Mouse (Mus musculus) NIH3T3 (cell line): Measurements from ENCODE around the gene Nr1d1.

ENCODE experiments used
- DNase-seq: peaks from one replicate; pipeline ENCODE4 v3.0.0-alpha.2; 2012; ENCODE audit warnings: low read depth

Nr1d1 gene

DNA sequence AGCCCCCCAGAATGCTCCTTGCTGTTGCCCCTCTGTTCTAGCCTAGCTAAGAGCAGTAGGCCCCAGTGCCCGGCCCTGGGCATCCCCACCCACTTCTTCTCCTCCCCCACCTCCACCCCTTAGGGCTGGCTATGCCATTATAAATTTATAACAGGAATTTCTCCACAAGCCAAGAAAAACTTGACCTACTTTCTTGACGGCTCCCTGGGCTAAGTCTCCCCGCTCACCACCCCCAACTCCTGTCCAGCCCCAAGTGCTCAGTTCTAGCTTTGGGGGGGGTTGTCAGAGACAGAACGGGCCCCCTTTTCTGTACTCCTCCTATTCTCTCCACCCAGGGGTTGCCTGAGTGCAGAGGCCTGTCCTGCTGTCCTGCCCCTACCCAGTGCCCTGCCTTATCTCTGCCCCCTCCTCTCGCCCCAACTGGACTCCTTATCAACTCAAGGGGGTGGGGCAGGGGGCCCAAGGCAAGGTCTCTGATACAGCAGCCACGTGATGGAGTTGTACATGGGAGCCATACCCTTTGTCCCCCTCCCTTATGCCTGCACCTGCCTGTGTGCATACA, 23.8 kb downstream of the Nr1d1 start:
- DNase-seq: peak; percentile 58

DNA sequence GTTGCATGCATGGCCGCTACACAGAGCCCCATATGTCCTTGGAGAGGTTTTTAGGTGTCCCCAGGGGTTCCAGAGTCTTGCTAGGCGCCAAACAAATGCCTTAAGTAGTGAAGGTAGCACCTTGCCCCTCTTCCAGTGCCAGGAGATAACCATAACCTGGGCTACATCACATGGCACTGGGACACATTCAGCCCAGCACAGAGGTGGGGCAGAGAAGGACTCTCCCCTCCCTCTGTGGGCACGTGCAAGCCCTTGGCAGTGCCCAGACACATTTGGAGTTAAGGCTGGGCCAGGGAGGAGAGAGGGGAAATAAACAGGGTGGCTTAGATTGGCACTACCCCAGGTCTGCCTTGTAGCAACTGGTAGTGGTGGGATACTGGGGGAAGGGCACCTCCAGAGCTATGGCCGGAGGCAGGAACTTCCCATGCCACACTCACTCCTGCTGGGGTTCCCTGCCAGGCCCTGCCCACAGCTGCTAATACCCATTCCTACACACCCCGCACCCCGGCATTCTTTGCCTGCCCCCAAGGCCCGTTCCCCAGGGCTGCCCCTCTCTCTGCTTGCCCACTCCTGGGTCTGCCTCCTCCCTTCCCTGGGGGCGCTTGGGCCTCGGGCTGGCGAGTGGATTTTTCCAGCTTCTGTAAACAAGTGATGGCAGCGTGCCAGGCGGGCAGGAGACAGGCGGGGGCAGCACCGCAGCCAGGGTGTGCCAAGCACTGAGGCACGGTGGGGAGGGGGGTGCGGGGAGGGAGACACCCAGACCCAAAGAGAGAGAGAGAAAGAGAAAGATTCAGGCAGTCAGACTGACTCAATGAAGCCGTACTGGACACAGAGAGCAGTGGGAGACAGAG, 24.6 kb downstream of the Nr1d1 start:
- peak; percentile 81 for DNase-seq

DNA sequence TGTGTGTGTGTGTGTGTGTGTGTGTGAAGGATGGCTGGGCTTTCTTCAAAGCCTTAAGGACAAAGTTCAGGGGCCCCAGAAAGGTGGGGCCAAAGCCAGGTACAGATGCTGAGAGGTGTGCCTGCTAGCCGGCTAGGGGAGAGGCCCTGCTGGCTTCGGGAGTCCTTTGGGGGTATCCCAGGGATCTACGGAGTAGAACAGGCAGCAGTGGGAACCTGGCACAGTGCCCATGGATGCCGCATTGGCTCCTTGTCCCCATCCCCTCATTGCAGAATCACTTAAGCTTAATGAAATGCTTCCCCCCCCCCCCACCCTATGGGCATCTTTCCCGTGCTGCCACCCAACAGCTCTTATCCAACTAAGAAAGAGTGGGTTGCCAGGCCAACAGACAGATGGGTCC, 25.4 kb downstream of the Nr1d1 start:
- no peak for DNase-seq

DNA sequence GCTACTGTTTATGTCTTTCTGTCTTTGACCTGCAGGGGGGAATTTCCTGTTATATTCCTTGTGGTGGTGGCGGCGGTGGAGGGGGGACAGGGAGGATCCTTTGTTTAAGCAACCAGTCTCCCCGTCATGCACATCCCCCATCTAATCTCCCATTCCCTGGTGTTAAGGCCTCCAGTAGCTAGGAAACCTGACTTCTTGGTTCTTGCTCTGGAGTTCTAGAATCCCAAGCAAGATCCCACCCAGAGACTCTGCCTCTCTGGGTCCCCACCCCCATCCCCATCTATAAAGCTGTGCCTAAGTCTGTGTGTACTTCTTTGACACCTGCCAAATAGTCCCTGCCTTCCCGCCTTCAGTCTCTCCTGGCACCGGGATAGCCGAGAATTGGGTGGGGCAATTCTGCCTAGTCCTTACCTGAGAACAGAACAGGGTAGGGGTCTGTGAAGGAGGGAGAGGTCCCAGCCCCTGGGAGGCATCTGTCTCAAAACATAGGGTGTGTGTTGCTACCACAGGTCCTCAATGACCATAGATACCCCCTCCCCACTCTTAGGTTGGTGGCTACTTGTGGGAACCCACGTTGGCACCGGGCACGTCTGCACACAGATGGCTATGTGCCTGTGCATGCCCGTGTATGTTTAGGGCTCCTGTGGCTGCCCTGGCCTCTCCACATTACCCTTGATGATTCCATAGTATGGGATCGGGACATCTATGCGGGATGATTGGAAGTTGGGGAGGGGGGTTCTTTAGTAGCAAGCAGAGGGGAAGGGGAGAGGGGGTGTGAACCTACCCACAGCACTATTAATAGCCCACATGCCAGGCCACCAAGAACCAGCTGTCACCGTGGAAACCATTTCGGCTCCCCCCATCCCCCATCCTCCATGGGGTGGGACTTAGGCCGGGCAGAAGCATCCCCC, 26.4 kb downstream of the Nr1d1 start:
- no peak for DNase-seq

DNA sequence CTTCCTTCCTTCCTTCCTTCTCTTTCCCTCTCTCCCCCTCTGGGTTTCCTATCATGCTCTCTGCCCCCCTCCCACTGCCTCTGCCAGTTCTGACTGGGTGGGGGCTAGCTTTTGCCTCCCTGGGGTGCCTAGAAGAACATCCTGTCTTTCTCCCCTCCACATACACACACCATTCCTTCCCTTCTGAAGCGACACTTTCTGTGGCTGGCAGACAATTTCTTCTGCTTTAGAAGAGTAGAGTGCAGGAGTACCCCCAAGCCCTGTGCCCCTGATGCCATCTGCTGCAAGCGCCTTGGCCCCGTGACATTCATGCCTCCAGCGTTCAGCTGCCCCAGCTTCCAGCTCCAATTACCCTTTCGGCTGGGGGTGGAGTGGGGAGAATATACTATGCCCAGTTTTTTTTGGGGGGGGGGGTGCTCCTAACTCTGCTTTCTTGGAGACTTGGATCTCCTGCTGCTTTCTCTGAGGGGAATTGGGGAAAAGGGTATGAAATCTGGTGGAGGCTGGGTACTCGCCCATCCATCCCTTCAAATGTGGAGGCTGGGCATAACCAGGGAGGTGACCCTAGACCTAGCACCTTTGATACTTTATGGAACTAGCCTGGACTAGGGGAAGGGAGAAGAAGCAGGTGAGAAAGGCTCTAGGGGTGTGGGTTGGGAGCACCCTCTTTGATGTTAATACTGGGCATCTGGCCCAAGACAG, 27.2 kb downstream of the Nr1d1 start:
- DNase-seq: no peak

DNA sequence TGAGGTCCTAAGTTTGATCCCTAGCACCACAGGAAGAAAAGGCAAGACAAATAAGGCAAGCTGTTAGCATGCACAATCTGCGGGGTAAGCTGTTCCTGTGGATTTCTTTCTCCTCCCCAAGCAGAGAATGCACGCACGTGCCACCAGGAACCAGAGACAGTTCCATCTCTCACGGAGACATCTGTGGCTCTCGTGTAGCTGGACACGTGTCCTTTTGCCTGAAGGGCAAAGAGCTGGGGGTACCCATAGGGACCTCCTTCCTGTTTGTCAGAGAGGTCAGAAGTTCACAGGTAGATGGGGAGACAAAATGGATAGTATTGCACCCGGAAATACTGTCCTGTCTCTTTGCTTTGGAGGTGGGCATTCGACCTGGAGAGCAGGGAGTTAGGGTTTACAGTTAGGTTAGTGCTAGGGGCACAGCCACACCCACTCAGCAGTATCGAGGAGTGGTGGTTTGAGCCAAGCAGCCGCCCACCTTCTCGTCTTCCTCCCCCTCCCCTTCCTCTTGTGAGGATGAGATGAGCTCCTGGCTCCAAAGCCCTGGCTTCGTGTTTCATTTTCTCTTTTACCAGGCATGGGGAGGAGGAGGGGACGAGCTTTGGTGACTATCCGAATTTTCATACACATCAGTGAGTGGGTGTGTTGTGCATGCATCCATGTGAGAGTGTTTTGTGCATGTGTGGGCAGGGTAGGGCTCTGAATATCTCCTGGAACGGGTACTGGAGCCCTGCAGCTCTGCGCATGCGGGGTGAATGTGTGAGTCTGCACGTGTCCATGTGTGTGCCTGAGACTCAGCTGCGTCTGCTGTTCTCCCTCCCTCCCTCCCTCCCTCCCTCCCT, 28.1 kb downstream of the Nr1d1 start:
- DNase-seq: peak; percentile 91

DNA sequence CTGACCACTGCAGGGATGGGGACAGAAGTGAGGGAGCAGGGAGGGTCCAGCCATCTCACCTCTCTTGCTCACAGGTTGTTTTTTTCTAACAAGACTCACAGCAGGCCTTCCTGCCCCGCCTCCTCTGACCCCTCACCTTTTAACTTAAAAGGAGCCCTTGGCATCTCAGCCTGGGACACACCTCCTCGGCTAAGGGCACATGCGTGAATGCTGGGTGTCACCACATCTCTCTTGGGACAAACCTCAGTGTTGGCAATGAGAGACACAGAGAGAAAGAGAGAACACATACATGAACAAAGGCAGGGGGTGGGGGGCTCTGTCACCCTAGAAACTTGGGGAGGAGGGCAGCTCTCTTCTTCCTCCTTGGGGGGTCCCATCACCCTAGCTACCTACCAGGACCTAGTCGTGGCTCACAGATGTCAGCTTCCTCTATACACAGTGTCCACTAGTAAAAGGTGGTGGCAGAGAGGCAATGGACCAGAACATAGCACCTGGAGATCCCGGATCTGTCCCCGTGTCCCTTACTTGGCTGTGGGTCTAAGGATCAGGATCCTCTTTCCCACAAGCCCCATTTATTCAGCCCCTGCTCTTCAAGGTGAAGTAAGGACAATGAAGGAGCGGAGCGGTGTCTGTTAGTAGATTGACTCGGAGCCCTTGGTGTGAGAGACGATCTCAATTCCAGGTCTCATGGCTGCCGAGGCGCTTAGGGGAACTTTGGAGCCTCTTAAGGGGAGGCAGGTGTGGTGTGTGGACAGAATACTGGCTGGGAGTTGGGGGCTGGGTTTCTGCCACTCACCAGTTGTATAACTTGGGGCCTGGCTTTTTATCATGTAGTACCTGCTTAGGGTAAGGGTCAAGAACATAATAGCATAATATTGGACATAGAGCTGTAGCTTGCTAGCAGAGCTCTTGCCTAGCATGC, 28.9 kb downstream of the Nr1d1 start:
- DNase-seq: no peak

DNA sequence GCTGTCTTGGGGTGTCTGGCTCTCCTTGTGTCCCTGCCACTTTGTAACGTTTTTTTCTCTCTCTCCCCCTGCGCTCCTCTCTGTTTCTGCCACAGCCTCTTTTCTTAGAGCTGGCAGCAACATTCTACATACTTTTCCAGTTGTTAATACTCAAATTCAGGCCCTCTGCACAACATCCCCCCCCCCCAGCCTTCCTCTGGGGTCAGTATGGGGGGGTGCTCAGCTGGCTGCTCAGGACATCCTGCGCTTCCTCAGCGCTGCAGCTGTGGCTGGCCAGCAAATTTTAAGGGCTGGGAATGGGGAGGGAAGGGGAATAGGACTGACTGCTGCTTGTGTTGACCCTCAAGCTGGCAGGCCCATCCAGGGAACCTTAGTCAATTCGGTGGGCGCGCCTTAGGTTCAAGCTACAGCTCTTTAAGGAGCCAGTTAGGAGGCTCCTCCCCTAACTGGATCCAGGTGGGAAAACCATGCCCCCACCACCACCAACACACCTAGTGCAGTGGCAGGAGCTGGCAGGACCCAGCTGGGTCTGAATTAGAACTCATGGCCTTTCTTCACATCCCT, 30.6 kb downstream of the Nr1d1 start:
- no peak for DNase-seq

DNA sequence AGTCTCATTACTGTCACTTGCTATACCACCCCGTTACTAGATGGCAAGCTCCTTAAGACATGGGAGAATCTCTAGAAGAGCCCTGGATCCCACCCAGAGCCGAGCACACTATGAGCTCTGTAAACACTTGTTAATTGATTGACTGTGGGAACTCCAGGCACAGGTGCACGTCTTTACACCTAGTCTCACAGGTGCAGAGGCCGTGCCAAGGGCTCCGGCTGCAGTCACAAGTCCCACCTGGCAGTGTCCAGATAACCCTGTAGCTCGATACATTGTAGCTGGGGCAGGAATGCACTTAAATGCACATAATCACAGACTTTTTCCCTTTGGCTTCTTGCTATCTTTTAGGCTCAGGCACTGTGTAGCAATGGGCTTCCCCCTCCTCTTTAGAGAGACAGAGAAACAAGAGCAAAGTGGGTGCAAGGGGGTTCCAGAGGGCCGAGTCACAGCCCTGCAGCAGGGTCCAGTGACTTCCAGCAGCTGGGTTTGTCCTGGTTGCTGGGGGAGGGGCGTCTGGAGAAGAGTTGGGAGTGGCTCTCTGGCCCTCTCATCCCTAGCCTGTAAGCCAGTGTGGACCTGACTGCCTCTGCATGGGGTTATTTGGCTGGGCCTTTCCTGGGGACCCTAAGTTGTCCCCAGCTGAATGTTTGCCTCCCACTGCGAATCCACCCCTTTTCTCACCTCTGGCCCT, 31.3 kb downstream of the Nr1d1 start:
- DNase-seq: peak; percentile 52

DNA sequence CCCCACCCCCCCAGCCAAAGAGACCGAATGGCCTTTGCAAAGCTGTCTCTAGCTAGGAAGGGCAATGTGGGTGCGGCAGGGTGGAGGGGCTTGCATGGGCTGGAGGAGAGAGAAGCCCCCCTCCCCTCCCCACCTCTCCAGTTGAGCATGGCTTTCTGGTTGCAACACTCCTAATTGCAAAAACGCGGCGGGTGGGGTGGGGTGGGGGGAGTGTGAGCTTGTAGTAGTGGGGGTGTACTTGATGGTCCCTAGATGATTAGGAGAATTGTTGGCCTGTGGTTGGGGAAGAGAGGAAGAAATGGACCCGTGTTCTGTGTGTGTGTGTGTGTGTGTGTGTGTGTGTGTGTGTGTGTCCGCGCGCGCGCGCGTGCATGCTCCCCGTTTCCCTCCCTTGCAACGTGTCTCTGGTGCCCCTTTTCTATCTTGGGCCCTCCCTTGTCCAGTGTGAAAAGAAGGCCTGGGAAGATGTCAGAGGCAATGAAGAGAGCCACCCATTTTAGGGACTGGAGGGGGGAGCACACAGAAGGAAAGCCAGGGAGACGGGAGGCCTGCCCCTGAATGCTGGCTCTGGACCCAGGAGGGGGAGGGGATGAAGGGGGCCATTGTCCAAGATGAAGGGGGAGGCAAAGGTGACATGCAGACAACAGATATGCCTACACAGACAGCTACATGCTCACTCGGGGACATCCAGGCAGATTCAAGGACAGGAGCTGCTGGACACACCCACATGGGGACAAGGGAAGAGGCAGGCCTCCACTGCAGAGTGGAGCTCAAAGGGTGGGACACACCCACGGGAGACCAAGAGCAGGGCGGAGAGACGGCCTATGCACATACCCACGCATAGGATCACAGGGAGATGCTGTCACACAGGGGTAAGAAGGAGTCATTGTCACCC, 32.5 kb downstream of the Nr1d1 start:
- DNase-seq: peak; percentile 62

DNA sequence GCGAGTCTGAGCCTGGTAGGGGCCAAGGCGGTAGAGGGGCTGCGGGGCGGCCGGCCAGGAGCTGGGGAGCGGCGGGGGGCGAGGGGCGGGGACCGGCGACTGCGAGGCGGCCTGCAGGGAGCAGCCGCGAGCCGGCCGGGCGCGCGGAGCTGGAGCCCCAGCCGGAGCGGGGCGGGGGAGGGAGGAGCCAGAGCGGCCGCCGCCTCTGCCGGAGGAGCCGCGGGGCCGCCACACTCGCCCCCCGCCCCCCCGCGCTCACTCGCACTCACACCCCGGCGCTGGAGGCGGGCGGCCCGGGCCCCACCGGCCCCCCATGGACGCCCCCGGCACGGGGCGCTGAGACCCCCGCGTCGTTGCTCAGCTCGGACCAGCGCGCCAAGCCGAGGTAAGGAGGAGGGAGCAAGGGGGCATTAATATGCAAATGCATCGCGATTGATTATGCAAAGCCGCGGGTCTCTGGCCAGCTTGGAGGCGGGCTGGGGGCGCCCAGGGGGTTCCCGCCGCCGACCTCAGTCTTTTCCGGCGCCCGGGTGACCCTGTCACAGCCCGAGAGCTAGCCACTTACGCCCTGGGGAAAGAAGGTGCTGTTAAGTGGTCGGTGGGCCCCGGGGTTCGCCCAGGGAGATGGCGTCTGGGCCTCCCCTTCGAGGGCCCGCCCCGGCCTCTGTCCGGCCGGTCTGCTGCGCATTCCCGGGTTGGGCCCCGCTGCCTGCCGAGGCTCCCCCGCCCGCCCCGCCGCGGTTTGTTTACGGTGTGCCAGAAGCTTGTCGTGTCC, 33.3 kb downstream of the Nr1d1 start:
- peak; percentile 90 for DNase-seq

DNA sequence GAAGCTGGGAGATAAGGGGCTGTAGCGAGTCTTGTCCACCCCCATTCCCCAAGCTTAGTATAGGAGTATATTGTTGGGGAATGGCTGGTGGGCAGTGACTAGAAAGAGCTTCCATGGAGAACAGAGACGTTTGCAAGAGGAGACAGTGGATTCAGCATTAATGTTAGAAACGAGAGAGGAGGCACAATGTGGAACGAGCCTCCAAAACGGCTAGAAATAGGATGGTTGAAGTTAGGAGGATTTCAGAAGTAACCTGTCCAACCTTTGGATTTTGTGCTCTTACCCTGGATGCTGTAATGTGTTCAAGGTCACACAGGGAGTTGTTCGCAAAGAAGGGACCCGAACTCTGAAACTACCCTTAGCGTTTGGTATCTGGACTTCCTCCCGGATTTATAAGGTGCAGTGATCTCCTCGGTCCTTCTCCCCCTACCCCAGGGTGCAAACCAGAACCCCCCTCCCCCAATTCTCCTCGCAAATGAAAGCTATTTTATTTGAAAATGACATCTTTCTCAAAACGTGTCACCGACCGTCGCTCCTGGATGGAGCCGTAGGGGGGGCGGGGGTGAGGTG, 34.0 kb downstream of the Nr1d1 start:
- no peak for DNase-seq

DNA sequence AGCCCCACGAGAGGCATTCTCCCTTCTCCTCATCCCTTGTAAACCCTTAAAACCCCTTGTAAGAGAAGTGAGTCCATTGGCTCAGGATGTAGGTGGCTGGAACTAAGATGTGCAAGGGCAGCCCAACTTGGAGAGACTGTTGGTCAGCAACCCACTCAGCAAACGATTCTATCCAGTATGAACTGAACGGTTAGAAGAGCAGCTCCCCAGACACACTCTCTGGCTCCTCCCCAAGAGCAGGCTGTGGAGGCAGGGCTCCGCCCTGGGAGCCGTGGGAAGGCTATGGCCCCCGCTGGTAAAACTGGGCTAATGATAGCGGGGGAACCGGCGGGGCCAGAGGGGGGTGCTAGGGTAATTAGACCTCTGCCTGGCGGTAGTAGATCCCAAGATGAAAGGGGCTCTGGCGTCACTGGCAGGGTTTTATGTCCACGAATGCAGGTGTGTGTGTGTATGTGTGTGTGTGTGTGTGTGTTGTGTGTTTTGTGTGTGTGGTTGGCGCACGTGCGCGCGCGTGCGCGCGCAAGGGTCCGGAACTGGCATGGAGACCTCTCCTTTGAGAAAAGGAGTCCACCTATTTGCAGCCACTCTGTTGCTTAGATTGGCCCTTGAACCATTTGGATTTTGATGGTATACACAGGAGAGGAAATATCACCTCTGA, 34.6 kb downstream of the Nr1d1 start, which contains the start of gene Thra:
Gene Thra, plus strand, starts transcription at position 246 of the 658 bp plus-strand sequence.
- DNase-seq: peak; percentile 86

DNA sequence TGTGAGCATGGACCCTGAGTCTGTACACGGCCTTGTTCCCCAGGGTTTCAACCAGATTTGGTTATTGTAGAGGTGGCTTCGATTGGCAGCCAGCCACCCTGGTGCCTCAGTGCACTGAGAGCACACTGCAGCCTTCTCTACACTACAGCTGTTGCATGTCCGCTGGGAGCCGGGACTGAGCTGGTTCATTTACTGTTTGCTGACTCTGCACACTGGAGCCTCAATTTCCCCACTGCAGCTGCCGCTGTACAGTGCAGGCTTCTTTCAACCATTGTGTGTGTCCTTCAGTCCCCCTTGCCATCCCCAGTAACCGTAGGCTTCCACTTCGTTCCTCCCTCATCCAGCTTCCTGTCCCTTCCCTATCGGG, 35.1 kb downstream of the Nr1d1 start:
- no peak for DNase-seq

DNA sequence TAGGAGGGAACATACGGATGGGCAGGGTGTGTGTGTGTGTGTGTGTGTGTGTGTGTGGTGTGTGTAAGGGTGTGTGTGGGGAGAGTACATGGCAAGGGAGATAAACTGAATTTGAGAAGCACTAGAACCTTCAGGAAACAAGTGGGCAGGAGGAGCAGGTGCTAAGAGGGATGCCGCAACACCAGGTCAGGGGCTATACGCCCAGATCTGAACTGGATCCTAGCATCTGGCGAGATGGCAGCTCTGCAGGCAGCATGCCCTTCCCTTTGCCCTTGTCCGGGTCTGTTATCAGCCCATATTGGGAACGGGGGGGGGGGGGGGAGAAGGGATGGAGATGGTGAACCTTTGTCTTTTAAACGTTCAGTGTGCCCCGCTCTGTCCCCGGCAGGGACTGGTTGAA, 36.2 kb downstream of the Nr1d1 start:
- no peak for DNase-seq

DNA sequence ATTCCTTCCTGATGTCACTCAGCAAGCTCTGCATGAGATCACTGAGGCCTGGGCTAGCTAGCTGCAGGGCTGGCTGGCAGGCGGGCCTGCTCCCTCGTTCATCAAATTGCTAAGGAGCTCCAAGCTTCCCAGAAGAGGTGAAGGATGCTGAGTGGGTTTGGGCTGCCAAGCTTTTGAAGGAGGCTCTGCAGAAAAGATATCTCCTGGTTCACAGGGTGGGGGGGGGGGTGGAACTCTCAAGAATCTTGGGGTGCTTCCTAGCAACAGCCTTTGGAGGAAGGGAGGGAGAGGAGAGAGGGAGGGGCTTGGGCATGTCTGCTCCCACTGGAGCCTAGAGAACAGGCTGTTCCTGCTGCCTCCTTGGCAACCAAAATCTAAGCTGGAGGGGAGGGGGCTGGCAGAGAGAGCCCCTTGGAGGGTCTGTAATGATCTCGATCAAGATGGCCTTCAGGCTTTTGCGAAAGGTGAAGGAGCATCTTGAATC, 36.7 kb downstream of the Nr1d1 start:
- DNase-seq: peak; percentile 28
